Mouse (Mus musculus): ENCODE data around the gene Xk. TPM values are rescaled to one million over a fixed set of nuclear protein-coding genes. Genes with fewer than 3 reads are reported as not detected.
A peak's percentile ranks its signal among the peaks of the same experiment; 100 is the strongest.

Xk gene
- 3.9 and 4.7 TPM in 2 replicates for polyA plus RNA-seq (2014; fragmentation: Nextera tagmentation; extraction: Ambion mirVana)

- Histone ChIP-seq H3K4me1 (replicated peaks; ENCODE audit: control insufficient read depth, insufficient read depth, low read length) (no peaks in the 10 kb centered on the region), H3K4me2 (ENCODE audit: low read depth, low read length, severe bottlenecking) (peak within 1 kb of the TSS; percentile 51), H3K9me3 (ENCODE audit: control insufficient read depth, low read length) (no peaks in the 10 kb centered on the region), H3K4me3 (ENCODE audit: low read depth, low read length) (peak within 1 kb of the TSS; percentile 52), H3K36me3 (ENCODE audit: control insufficient read depth, insufficient read depth, low read length) (no peaks in the 10 kb centered on the region), H3K27ac (ENCODE audit: low read depth, low read length) (no peak within 1 kb of the TSS), H3K9ac (ENCODE audit: low read length) (peak within 1 kb of the TSS; percentile 59), H3K27me3 (ENCODE audit: control insufficient read depth, insufficient read depth, low read length) (no peaks in the 10 kb centered on the region)
- DNase-seq (ENCODE audit: low spot score): peak; percentile 80
- ATAC-seq (replicated peaks; ENCODE audit: low FRiP score): peak; percentile 90
- WGBS: 9% methylated on average over 54 of the region's 94 CpGs
Observed at GRCm38 (mm10) chrX:9272460-9273361, at the start of gene Xk. Xk (plus strand) TSS chrX:9272756.

- H3K4me2 ChIP-seq (ENCODE audit: low read depth, low read length, severe bottlenecking): no peak overlapping the region
- no peaks in the 10 kb centered on the region for H3K9me3 ChIP-seq (ENCODE audit: control insufficient read depth, low read length)
- H3K36me3 ChIP-seq (ENCODE audit: control insufficient read depth, insufficient read depth, low read length): no peaks in the 10 kb centered on the region
- no peak overlapping the region for H3K9ac ChIP-seq (ENCODE audit: low read length)
- no peaks in the 10 kb centered on the region for H3K4me1 ChIP-seq (replicated peaks; ENCODE audit: control insufficient read depth, insufficient read depth, low read length)
- H3K27ac ChIP-seq (ENCODE audit: low read depth, low read length): no peak overlapping the region
- no peak for DNase-seq (ENCODE audit: low spot score)
- no peak for ATAC-seq (replicated peaks; ENCODE audit: low FRiP score)
- H3K4me3 ChIP-seq (ENCODE audit: low read depth, low read length): no peak overlapping the region
- no peaks in the 10 kb centered on the region for H3K27me3 ChIP-seq (ENCODE audit: control insufficient read depth, insufficient read depth, low read length)
- WGBS: 77% methylated on average over 2 of the region's 2 CpGs
Observed at GRCm38 (mm10) chrX:9227105-9227504, 45.5 kb upstream of the Xk start.

GRCm38 (mm10) chrX:9240737-9241591 lies 31.6 kb upstream of the Xk start:
- 78% methylated on average over 5 of the region's 5 CpGs for WGBS
- no peaks in the 10 kb centered on the region for H3K9me3 ChIP-seq (ENCODE audit: control insufficient read depth, low read length)
- H3K4me3 ChIP-seq (ENCODE audit: low read depth, low read length): no peak overlapping the region
- no peaks in the 10 kb centered on the region for H3K4me1 ChIP-seq (replicated peaks; ENCODE audit: control insufficient read depth, insufficient read depth, low read length)
- ATAC-seq (replicated peaks; ENCODE audit: low FRiP score): no peak
- DNase-seq (ENCODE audit: low spot score): no peak
- H3K9ac ChIP-seq (ENCODE audit: low read length): no peak overlapping the region
- no peaks in the 10 kb centered on the region for H3K36me3 ChIP-seq (ENCODE audit: control insufficient read depth, insufficient read depth, low read length)
- H3K27ac ChIP-seq (ENCODE audit: low read depth, low read length): no peak overlapping the region
- no peaks in the 10 kb centered on the region for H3K27me3 ChIP-seq (ENCODE audit: control insufficient read depth, insufficient read depth, low read length)
- no peak overlapping the region for H3K4me2 ChIP-seq (ENCODE audit: low read depth, low read length, severe bottlenecking)

GRCm38 (mm10) chrX:9243381-9243864 lies 29.1 kb upstream of the Xk start:
- no peak overlapping the region for H3K4me3 ChIP-seq (ENCODE audit: low read depth, low read length)
- no peaks in the 10 kb centered on the region for H3K9me3 ChIP-seq (ENCODE audit: control insufficient read depth, low read length)
- H3K4me1 ChIP-seq (replicated peaks; ENCODE audit: control insufficient read depth, insufficient read depth, low read length): no peaks in the 10 kb centered on the region
- H3K27me3 ChIP-seq (ENCODE audit: control insufficient read depth, insufficient read depth, low read length): no peaks in the 10 kb centered on the region
- H3K9ac ChIP-seq (ENCODE audit: low read length): no peak overlapping the region
- no peaks in the 10 kb centered on the region for H3K36me3 ChIP-seq (ENCODE audit: control insufficient read depth, insufficient read depth, low read length)
- WGBS: 73% methylated on average over 8 of the region's 8 CpGs
- no peak overlapping the region for H3K4me2 ChIP-seq (ENCODE audit: low read depth, low read length, severe bottlenecking)
- DNase-seq (ENCODE audit: low spot score) (no peak), ATAC-seq (replicated peaks; ENCODE audit: low FRiP score) (no peak)
- no peak overlapping the region for H3K27ac ChIP-seq (ENCODE audit: low read depth, low read length)

GRCm38 (mm10) chrX:9244603-9245336 lies 27.8 kb upstream of the Xk start:
- DNase-seq (ENCODE audit: low spot score) (no peak), ATAC-seq (replicated peaks; ENCODE audit: low FRiP score) (no peak)
- H3K27me3 ChIP-seq (ENCODE audit: control insufficient read depth, insufficient read depth, low read length): no peaks in the 10 kb centered on the region
- no peaks in the 10 kb centered on the region for H3K9me3 ChIP-seq (ENCODE audit: control insufficient read depth, low read length)
- H3K4me2 ChIP-seq (ENCODE audit: low read depth, low read length, severe bottlenecking): no peak overlapping the region
- WGBS: 68% methylated on average over 12 of the region's 12 CpGs
- H3K27ac ChIP-seq (ENCODE audit: low read depth, low read length): no peak overlapping the region
- no peak overlapping the region for H3K4me3 ChIP-seq (ENCODE audit: low read depth, low read length)
- no peaks in the 10 kb centered on the region for H3K4me1 ChIP-seq (replicated peaks; ENCODE audit: control insufficient read depth, insufficient read depth, low read length)
- no peak overlapping the region for H3K9ac ChIP-seq (ENCODE audit: low read length)
- H3K36me3 ChIP-seq (ENCODE audit: control insufficient read depth, insufficient read depth, low read length): no peaks in the 10 kb centered on the region

- Histone ChIP-seq H3K4me2 (ENCODE audit: low read depth, low read length, severe bottlenecking) (no peak overlapping the region), H3K27me3 (ENCODE audit: control insufficient read depth, insufficient read depth, low read length) (no peaks in the 10 kb centered on the region), H3K9me3 (ENCODE audit: control insufficient read depth, low read length) (no peaks in the 10 kb centered on the region), H3K27ac (ENCODE audit: low read depth, low read length) (no peak overlapping the region), H3K36me3 (ENCODE audit: control insufficient read depth, insufficient read depth, low read length) (no peaks in the 10 kb centered on the region), H3K4me1 (replicated peaks; ENCODE audit: control insufficient read depth, insufficient read depth, low read length) (no peaks in the 10 kb centered on the region), H3K9ac (ENCODE audit: low read length) (no peak overlapping the region), H3K4me3 (ENCODE audit: low read depth, low read length) (no peak overlapping the region)
- 41% methylated on average over 5 of the region's 5 CpGs for WGBS
- ATAC-seq (replicated peaks; ENCODE audit: low FRiP score) (peak; percentile 83), DNase-seq (ENCODE audit: low spot score) (peak; percentile 56)
Observed at GRCm38 (mm10) chrX:9248911-9249310, 23.6 kb upstream of the Xk start.

- H3K4me3 ChIP-seq (ENCODE audit: low read depth, low read length): no peak overlapping the region
- no peaks in the 10 kb centered on the region for H3K27me3 ChIP-seq (ENCODE audit: control insufficient read depth, insufficient read depth, low read length)
- H3K4me2 ChIP-seq (ENCODE audit: low read depth, low read length, severe bottlenecking): no peak overlapping the region
- no peak overlapping the region for H3K9ac ChIP-seq (ENCODE audit: low read length)
- ATAC-seq (replicated peaks; ENCODE audit: low FRiP score) (no peak), DNase-seq (ENCODE audit: low spot score) (no peak)
- H3K36me3 ChIP-seq (ENCODE audit: control insufficient read depth, insufficient read depth, low read length): no peaks in the 10 kb centered on the region
- no peaks in the 10 kb centered on the region for H3K4me1 ChIP-seq (replicated peaks; ENCODE audit: control insufficient read depth, insufficient read depth, low read length)
- WGBS: 84% methylated on average over 10 of the region's 10 CpGs
- H3K27ac ChIP-seq (ENCODE audit: low read depth, low read length): no peak overlapping the region
- no peaks in the 10 kb centered on the region for H3K9me3 ChIP-seq (ENCODE audit: control insufficient read depth, low read length)
Observed at GRCm38 (mm10) chrX:9253990-9254389, 18.6 kb upstream of the Xk start.

- no peaks in the 10 kb centered on the region for H3K36me3 ChIP-seq (ENCODE audit: control insufficient read depth, insufficient read depth, low read length)
- no peaks in the 10 kb centered on the region for H3K27me3 ChIP-seq (ENCODE audit: control insufficient read depth, insufficient read depth, low read length)
- no peak overlapping the region for H3K9ac ChIP-seq (ENCODE audit: low read length)
- H3K4me2 ChIP-seq (ENCODE audit: low read depth, low read length, severe bottlenecking): no peak overlapping the region
- 92% methylated on average over 3 of the region's 3 CpGs for WGBS
- H3K4me3 ChIP-seq (ENCODE audit: low read depth, low read length): no peak overlapping the region
- H3K27ac ChIP-seq (ENCODE audit: low read depth, low read length): no peak overlapping the region
- ATAC-seq (replicated peaks; ENCODE audit: low FRiP score): no peak
- DNase-seq (ENCODE audit: low spot score): no peak
- no peaks in the 10 kb centered on the region for H3K4me1 ChIP-seq (replicated peaks; ENCODE audit: control insufficient read depth, insufficient read depth, low read length)
- H3K9me3 ChIP-seq (ENCODE audit: control insufficient read depth, low read length): no peaks in the 10 kb centered on the region
Observed at GRCm38 (mm10) chrX:9254901-9255300, 17.7 kb upstream of the Xk start.
